Mouse (Mus musculus) heart, adult 8-10 months (tissue): Measurements from ENCODE around the gene Stmnd1. TPM values are rescaled to one million over a fixed set of nuclear protein-coding genes. Genes with fewer than 3 reads are reported as not detected.
"Not testable (repeated sequence)": the region's sequence is repeated elsewhere in the genome, so short reads cannot be mapped to it uniquely, and the experiment has no call there.

Source experiments
- DNase-seq: peaks from one replicate; pipeline ENCODE4 v3.0.0; 2022; ENCODE audit warnings: low spot score
- total RNA-seq, 4 experiments: library from RNA; stranded (reverse); gene quantifications; 2 replicates each; pipeline ENCODE4 v1.2.4; 2022

The Stmnd1 gene
- total RNA-seq: under 1 TPM; 0.19 to 0.66 (median 0.22) TPM

GRCm38 (mm10) chr13:46273453-46274110 lies at the start of gene Stmnd1:
Stmnd1 (plus strand) TSS chr13:46273721.
- DNase-seq: peak; percentile 19

GRCm38 (mm10) chr13:46226956-46227355 lies 46.6 kb upstream of the Stmnd1 start:
- DNase-seq: peak; percentile 61

GRCm38 (mm10) chr13:46227486-46227885 lies 46.0 kb upstream of the Stmnd1 start:
- DNase-seq: no peak

- not testable (repeated sequence) for DNase-seq
Observed at GRCm38 (mm10) chr13:46228750-46229149, 44.8 kb upstream of the Stmnd1 start.

GRCm38 (mm10) chr13:46231514-46232085 lies 41.9 kb upstream of the Stmnd1 start:
- peak; percentile 41 for DNase-seq

- DNase-seq: no peak
Observed at GRCm38 (mm10) chr13:46237723-46238349, 35.7 kb upstream of the Stmnd1 start.

- no peak for DNase-seq
Observed at GRCm38 (mm10) chr13:46238796-46239195, 34.7 kb upstream of the Stmnd1 start.

GRCm38 (mm10) chr13:46241391-46242188 lies 31.9 kb upstream of the Stmnd1 start:
- no peak for DNase-seq

GRCm38 (mm10) chr13:46253753-46254152 lies 19.8 kb upstream of the Stmnd1 start:
- DNase-seq: no peak

- no peak for DNase-seq
Observed at GRCm38 (mm10) chr13:46254171-46254570, 19.4 kb upstream of the Stmnd1 start.

GRCm38 (mm10) chr13:46255616-46256015 lies 17.9 kb upstream of the Stmnd1 start:
- DNase-seq: no peak

GRCm38 (mm10) chr13:46257847-46258246 lies 15.7 kb upstream of the Stmnd1 start:
- DNase-seq: peak; percentile 53

- DNase-seq: no peak
Observed at GRCm38 (mm10) chr13:46259526-46259925, 14.0 kb upstream of the Stmnd1 start.

GRCm38 (mm10) chr13:46261244-46261643 lies 12.3 kb upstream of the Stmnd1 start:
- DNase-seq: no peak

- DNase-seq: no peak
Observed at GRCm38 (mm10) chr13:46267783-46268182, 5.7 kb upstream of the Stmnd1 start.

- DNase-seq: peak; percentile 28
Observed at GRCm38 (mm10) chr13:46268341-46268740, 5.2 kb upstream of the Stmnd1 start.

GRCm38 (mm10) chr13:46268815-46269445 lies 4.6 kb upstream of the Stmnd1 start:
- DNase-seq: peak; percentile 11

- DNase-seq: peak; percentile 14
Observed at GRCm38 (mm10) chr13:46272811-46273452, 589 bp upstream of the Stmnd1 start.

- DNase-seq: no peak
Observed at GRCm38 (mm10) chr13:46275701-46276100, 2.2 kb downstream of the Stmnd1 start.

GRCm38 (mm10) chr13:46282543-46282942 lies 9.0 kb downstream of the Stmnd1 start:
- DNase-seq: no peak

- no peak for DNase-seq
Observed at GRCm38 (mm10) chr13:46287801-46288200, 14.3 kb downstream of the Stmnd1 start.
